ENCODE assay signal across 8 mouse cellular contexts in the genomic region with DNA sequence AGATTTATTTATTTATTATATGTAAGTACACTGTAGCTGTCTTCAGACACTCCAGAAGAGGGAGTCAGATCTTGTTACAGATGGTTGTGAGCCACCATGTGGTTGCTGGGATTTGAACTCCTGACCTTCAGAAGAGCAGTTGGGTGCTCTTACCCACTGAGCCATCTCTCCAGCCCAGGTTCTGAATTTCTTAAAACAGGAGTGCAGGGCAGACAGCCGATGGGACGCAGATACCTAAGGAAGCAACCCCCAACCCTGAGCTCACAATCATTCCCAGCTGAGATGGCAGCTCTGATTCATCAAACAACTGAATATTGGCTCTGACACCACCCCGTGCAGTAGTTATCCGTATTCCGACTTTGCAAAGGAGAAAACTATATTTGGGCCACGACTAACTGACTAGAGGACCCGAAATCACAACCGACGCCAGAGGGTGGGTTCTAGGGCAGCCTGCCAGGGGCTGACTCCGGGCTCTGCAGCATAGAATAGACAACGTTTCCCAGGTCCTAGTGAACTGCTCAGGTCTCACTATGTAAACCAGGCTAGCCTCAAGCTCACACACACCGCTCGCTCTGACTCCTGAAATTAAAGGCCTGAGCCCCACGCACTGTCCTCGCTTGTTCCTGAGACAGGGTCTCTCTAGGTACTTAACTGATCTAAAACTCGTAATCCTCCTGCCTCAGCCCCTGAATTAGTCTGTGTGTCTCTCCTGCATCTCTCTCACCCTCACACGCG. TPM values are rescaled to one million over a fixed set of nuclear protein-coding genes. Genes with fewer than 3 reads are reported as not detected.
DNase-seq lines count a peak whose midpoint lies in the region; ATAC-seq lines count a peak whose summit lies in the region.

No protein-coding gene starts in this region.

- peaks cover 9% of the 10 kb centered on the region for H3K4me1 ChIP-seq in forebrain, embryonic 12.5 days
- H3K4me1 ChIP-seq in liver, embryonic 13.5 days (replicated peaks): peaks cover 21% of the 10 kb centered on the region

- peak overlapping the region; percentile 71 for H3K4me2 ChIP-seq in forebrain, embryonic 12.5 days
- peak overlapping the region; percentile 89 for H3K4me2 ChIP-seq in liver, embryonic 13.5 days

- H3K36me3 ChIP-seq in forebrain, embryonic 12.5 days (replicated peaks): peaks cover 7% of the 10 kb centered on the region
- peaks cover 6% of the 10 kb centered on the region for H3K36me3 ChIP-seq in liver, embryonic 13.5 days

- peak overlapping the region; percentile 75 for H3K9ac ChIP-seq in forebrain, embryonic 12.5 days
- peak overlapping the region; percentile 81 for H3K9ac ChIP-seq in liver, embryonic 13.5 days

- no peaks in the 10 kb centered on the region for H3K27me3 ChIP-seq in forebrain, embryonic 12.5 days
- H3K27me3 ChIP-seq in liver, embryonic 13.5 days: no peaks in the 10 kb centered on the region

- peak; percentile 28 for DNase-seq in gastrocnemius, postnatal 10 days
- no peak for DNase-seq in gastrocnemius, postnatal 25 days
- peak; percentile 78 for DNase-seq in A20 (ENCODE audit: low read depth, low spot score)
- DNase-seq in liver, embryonic 13.5 days: no peak
- no peak for DNase-seq in urinary bladder, postnatal 10 days (ENCODE audit: low spot score)
- DNase-seq in spleen, adult 18-20 months: no peak
- no peak for DNase-seq in lung, postnatal 14 days

- peak overlapping the region; percentile 66 for H3K4me3 ChIP-seq in forebrain, embryonic 12.5 days (replicated peaks)
- peak overlapping the region; percentile 73 for H3K4me3 ChIP-seq in liver, embryonic 13.5 days (replicated peaks)

- no peak for ATAC-seq in forebrain, embryonic 12.5 days (ENCODE audit: low FRiP score)
- ATAC-seq in liver, embryonic 13.5 days (ENCODE audit: low read depth): no peak

- no peaks in the 10 kb centered on the region for H3K9me3 ChIP-seq in forebrain, embryonic 12.5 days
- no peaks in the 10 kb centered on the region for H3K9me3 ChIP-seq in liver, embryonic 13.5 days (replicated peaks)

- no peak overlapping the region for H3K27ac ChIP-seq in forebrain, embryonic 12.5 days
- peak overlapping the region; percentile 81; the same call in 1 of the 2 replicates for H3K27ac ChIP-seq in liver, embryonic 13.5 days

- 68% methylated on average over 18 of the region's 18 CpGs for WGBS in forebrain, embryonic 12.5 days
- 71% methylated on average over 18 of the region's 18 CpGs for WGBS in liver, embryonic 13.5 days (ENCODE audit: insufficient replicate concordance)

RNA-seq across cellular contexts. Expression of gene Cenps, which starts 1.1 kb away (rescaled TPM):
- total RNA-seq in gastrocnemius, postnatal 10 days (2021): 10 to 100 TPM in 1 of 2 experiments, 1 to 10 TPM in 1; 8.8 to 10.7 TPM
- 1 to 10 TPM; 5.8 to 6.5 TPM for total RNA-seq in gastrocnemius, postnatal 25 days (2021)
- polyA plus RNA-seq in forebrain, embryonic 12.5 days (2016; fragmentation: Nextera tagmentation; extraction: Ambion mirVana): 49.7 and 51.1 TPM in 2 replicates
- polyA plus RNA-seq in liver, embryonic 13.5 days (2015; fragmentation: Nextera tagmentation; extraction: Ambion mirVana): 20.7 and 24.8 TPM in 2 replicates

RNA-seq across cellular contexts. Expression of gene Cort, which starts 9.7 kb away (rescaled TPM):
- under 1 TPM; 0.63 to 0.97 TPM for total RNA-seq in gastrocnemius, postnatal 10 days (2021)
- total RNA-seq in gastrocnemius, postnatal 25 days (2021): under 1 TPM; 0.59 to 0.70 TPM
- 0.60 TPM in 1 of 2 replicates, not detected in the other for polyA plus RNA-seq in forebrain, embryonic 12.5 days (2016; fragmentation: Nextera tagmentation; extraction: Ambion mirVana)
- polyA plus RNA-seq in liver, embryonic 13.5 days (2015; fragmentation: Nextera tagmentation; extraction: Ambion mirVana): not detected in 2 replicates

RNA-seq across cellular contexts. Expression of gene Pgd, which starts 30.3 kb away (rescaled TPM):
- 10 to 100 TPM; 27.1 to 31.3 TPM for total RNA-seq in gastrocnemius, postnatal 10 days (2021)
- total RNA-seq in gastrocnemius, postnatal 25 days (2021): 10 to 100 TPM; 14.4 to 20.0 TPM
- polyA plus RNA-seq in forebrain, embryonic 12.5 days (2016; fragmentation: Nextera tagmentation; extraction: Ambion mirVana): 110 and 118 TPM in 2 replicates
- 74.7 and 80.2 TPM in 2 replicates for polyA plus RNA-seq in liver, embryonic 13.5 days (2015; fragmentation: Nextera tagmentation; extraction: Ambion mirVana)

RNA-seq across cellular contexts. Expression of gene Dffa, which starts 32.3 kb away (rescaled TPM):
- total RNA-seq in gastrocnemius, postnatal 10 days (2021): 10 to 100 TPM; 36.3 to 39.5 TPM
- 10 to 100 TPM; 61.7 to 85.6 TPM for total RNA-seq in gastrocnemius, postnatal 25 days (2021)
- 24.2 and 26.4 TPM in 2 replicates for polyA plus RNA-seq in forebrain, embryonic 12.5 days (2016; fragmentation: Nextera tagmentation; extraction: Ambion mirVana)
- 20.7 and 22.7 TPM in 2 replicates for polyA plus RNA-seq in liver, embryonic 13.5 days (2015; fragmentation: Nextera tagmentation; extraction: Ambion mirVana)

RNA-seq across cellular contexts. Expression of gene Pex14, which starts 36.6 kb away (rescaled TPM):
- 10 to 100 TPM; 23.2 to 26.5 TPM for total RNA-seq in gastrocnemius, postnatal 10 days (2021)
- total RNA-seq in gastrocnemius, postnatal 25 days (2021): 10 to 100 TPM; 17.5 to 18.8 TPM
- 46.3 and 49.2 TPM in 2 replicates for polyA plus RNA-seq in forebrain, embryonic 12.5 days (2016; fragmentation: Nextera tagmentation; extraction: Ambion mirVana)
- 27.7 and 28.4 TPM in 2 replicates for polyA plus RNA-seq in liver, embryonic 13.5 days (2015; fragmentation: Nextera tagmentation; extraction: Ambion mirVana)

Comparison
In these comparisons a context has a peak if more than half of its experiments do, and no peak if none do; other contexts are left out.
1. DNase-seq: peak in gastrocnemius, postnatal 10 days (single experiment) and A20 (single experiment); none in gastrocnemius, postnatal 25 days (single experiment), liver, embryonic 13.5 days (single experiment), urinary bladder, postnatal 10 days (single experiment), spleen, adult 18-20 months (0 of 2) and lung, postnatal 14 days (single experiment).